Mouse (Mus musculus) adrenal gland, postnatal 36 days (tissue): ENCODE results near the gene Angpt4. TPM values are rescaled to one million over a fixed set of nuclear protein-coding genes. Genes with fewer than 3 reads are reported as not detected.

Experiments
- DNase-seq, 2 experiments: peaks; one replicate each; pipeline ENCODE4 v3.0.0; 2021; ENCODE audit warnings: mixed read lengths in 1 of 2
- total RNA-seq, 2 experiments: library from RNA; stranded (reverse); gene quantifications; 2 replicates each; pipeline ENCODE4 v1.2.3; 2021

Angpt4 gene
- total RNA-seq, 2 experiments from 2014 or later: 0.33 to 1.2 TPM

- DNase-seq: peak in 1 of 2 experiments; percentile 49
Measured at GRCm38 (mm10) chr2:151961284-151962196, 50.5 kb downstream of the Angpt4 start.

- DNase-seq: peak; percentile 53 to 58
Measured at GRCm38 (mm10) chr2:151962474-151962873, 51.5 kb downstream of the Angpt4 start.

GRCm38 (mm10) chr2:151963319-151963718, 52.3 kb downstream of the Angpt4 start:
- DNase-seq: no peak

- no peak for DNase-seq
Measured at GRCm38 (mm10) chr2:151964052-151964451, 53.0 kb downstream of the Angpt4 start.

- DNase-seq: no peak
Measured at GRCm38 (mm10) chr2:151967176-151967750, 56.3 kb downstream of the Angpt4 start.

- no peak for DNase-seq
Measured at GRCm38 (mm10) chr2:151967792-151968191, 56.8 kb downstream of the Angpt4 start.

GRCm38 (mm10) chr2:151968451-151968850, 57.4 kb downstream of the Angpt4 start:
- DNase-seq: peak in 1 of 2 experiments; percentile 66

- no peak for DNase-seq
Measured at GRCm38 (mm10) chr2:151968986-151969385, 58.0 kb downstream of the Angpt4 start.

GRCm38 (mm10) chr2:151969396-151969795, 58.4 kb downstream of the Angpt4 start:
- no peak for DNase-seq

- DNase-seq: peak; percentile 77 to 83
Measured at GRCm38 (mm10) chr2:151970191-151971172, 59.5 kb downstream of the Angpt4 start.

- DNase-seq: no peak
Measured at GRCm38 (mm10) chr2:151971748-151972147, 60.7 kb downstream of the Angpt4 start.

- no peak for DNase-seq
Measured at GRCm38 (mm10) chr2:151972880-151973594, 62.0 kb downstream of the Angpt4 start.

GRCm38 (mm10) chr2:151973595-151974562, 62.9 kb downstream of the Angpt4 start:
- DNase-seq: peak; percentile 56 to 58

- no peak for DNase-seq
Measured at GRCm38 (mm10) chr2:151975295-151975694, 64.3 kb downstream of the Angpt4 start.

GRCm38 (mm10) chr2:151976067-151976466, 65.1 kb downstream of the Angpt4 start:
- DNase-seq: no peak

- no peak for DNase-seq
Measured at GRCm38 (mm10) chr2:151977689-151978440, 66.9 kb downstream of the Angpt4 start.

- no peak for DNase-seq
Measured at GRCm38 (mm10) chr2:151978494-151978893, 67.5 kb downstream of the Angpt4 start.

GRCm38 (mm10) chr2:151979470-151980354, 68.7 kb downstream of the Angpt4 start, which contains the start of gene Fam110a:
TSS of gene Fam110a (minus strand) at chr2:151980219.
- peak; percentile 96 for DNase-seq
